Mouse (Mus musculus): ENCODE measurements around the gene Lrrc30.

DNA sequence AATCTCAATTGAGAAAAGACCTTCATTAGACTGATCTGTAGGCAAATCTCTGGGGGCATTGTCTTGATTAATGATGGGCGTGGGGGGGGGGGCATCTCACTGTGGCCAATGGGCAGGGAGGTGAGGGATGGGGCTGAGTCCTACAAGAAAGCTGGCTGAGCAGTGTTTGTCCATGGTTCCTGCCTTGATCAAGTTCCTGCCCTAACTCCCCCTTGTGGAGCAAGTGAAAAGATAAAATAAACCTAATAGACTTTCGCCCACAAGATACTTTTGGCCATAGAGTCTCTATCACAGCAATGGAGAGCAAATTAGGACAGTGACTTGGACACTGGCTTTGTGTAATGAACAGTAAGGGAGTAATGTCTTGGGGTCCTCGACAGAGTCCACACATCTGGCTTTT, 3.8 kb upstream of the Lrrc30 start:
- TF ChIP-seq POLR2A (IDR thresholded peaks at IDR 0.05; ENCODE audit: control insufficient read depth, low read depth, low read length) (no peak), CTCF (IDR thresholded peaks at IDR 0.05; ENCODE audit: control insufficient read depth, insufficient read depth, insufficient replicate concordance, low read depth, low read length) (no peak)
